Mouse (Mus musculus) spleen, postnatal 0 days (tissue): ENCODE measurements around the gene Sgsm1. TPM values are rescaled to one million over a fixed set of nuclear protein-coding genes. Genes with fewer than 3 reads are reported as not detected.

Source experiments
- polyA plus RNA-seq: library from polyadenylated mRNA; unstranded; fragments of >200 nt; fragmentation: Nextera tagmentation; extraction: Ambion mirVana; gene quantifications from 2 replicates; pipeline ENCODE4 v1.2.1, GENCODE M21; 2015

Sgsm1 gene
- polyA plus RNA-seq: 0.25 and 0.30 TPM in 2 replicates

GRCm38 (mm10) chr5:113310377-113311003 lies at the start of gene Sgsm1:
Gene Sgsm1, minus strand, starts transcription at chr5:113310786.

GRCm38 (mm10) chr5:113357186-113357585 lies 46.6 kb upstream of the Sgsm1 start, which contains the start of gene Aym1:
Gene Aym1, plus strand, starts transcription at chr5:113357294.

GRCm38 (mm10) chr5:113226632-113227102 lies 83.9 kb downstream of the Sgsm1 start, which contains the start of gene Tmem211:
Gene Tmem211, plus strand, starts transcription at chr5:113226909.

DNA sequence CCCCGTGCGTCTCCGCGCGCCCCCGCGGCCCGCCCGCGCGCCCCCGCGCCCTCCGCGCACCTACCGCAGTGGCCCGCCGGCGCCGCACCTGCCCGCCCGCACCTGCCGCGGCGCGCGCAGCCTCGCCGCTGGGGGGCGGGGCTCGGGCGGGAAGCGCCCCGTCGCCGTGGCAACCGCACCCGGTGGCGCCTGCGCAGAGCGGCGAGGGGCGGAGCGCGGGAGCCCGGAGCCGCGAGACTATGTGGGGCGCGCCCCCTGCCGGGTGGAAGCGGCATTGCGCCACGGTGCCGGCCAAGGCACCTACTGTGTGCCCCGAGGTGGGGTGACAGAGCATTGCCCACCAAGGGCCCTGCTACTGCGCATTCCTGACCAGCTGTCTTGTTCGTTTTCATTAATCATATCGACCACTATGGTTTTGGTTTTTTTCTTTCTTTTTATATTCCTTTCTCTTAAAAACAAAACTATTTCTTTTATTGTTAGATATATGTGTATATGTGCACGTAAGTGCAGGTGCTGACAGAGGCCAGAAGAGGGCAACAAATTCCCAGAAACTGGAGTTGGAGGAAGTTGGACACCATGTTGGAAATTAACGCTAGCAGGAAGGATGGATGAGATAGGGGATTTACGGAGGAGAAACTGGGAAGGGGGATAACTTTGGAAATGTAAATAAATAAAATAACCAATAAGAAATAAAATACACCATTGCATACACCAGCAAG lies 89.3 kb downstream of the Sgsm1 start, which contains the start of gene 2900026A02Rik:
Gene 2900026A02Rik (minus strand): TSS at position 90 of the 719 bp plus-strand sequence.

Other genes starting within 250 kb of the Sgsm1 start
- gene Crybb2, start 240.7 kb downstream of the Sgsm1 start, polyA plus RNA-seq: not detected in 2 replicates
- gene Crybb3, start 229.2 kb downstream of the Sgsm1 start, polyA plus RNA-seq: 0.61 and 0.82 TPM in 2 replicates
- 1.9 and 2.4 TPM in 2 replicates for gene 2900026A02Rik, start 89.5 kb downstream of the Sgsm1 start, polyA plus RNA-seq
- not detected in 2 replicates for gene Tmem211, start 83.9 kb downstream of the Sgsm1 start, polyA plus RNA-seq
- gene Aym1, start 46.5 kb upstream of the Sgsm1 start, polyA plus RNA-seq: not detected in 2 replicates
- gene Wscd2, start 179.5 kb upstream of the Sgsm1 start, polyA plus RNA-seq: 0.60 and 0.80 TPM in 2 replicates